Mouse (Mus musculus) heart, postnatal 10 days (tissue): Measurements from ENCODE around the gene Gm5169. TPM values are rescaled to one million over a fixed set of nuclear protein-coding genes. Genes with fewer than 3 reads are reported as not detected.
"Not testable (repeated sequence)": the region's sequence is repeated elsewhere in the genome, so short reads cannot be mapped to it uniquely, and the experiment has no call there.

Experiments used
- DNase-seq, 2 experiments: peaks; one replicate each; pipeline ENCODE4 v3.0.0; 2021
- intact Hi-C: fragments of 180-260 bp; cut with DNase I; formaldehyde crosslinking; loops from one replicate; pipeline ENCODE4 v1.15.1; 2025
- total RNA-seq, 2 experiments: library from RNA; stranded (reverse); gene quantifications; 2 replicates each; pipeline ENCODE4 v1.2.3; 2021

The Gm5169 gene
- total RNA-seq: not detected

DNA sequence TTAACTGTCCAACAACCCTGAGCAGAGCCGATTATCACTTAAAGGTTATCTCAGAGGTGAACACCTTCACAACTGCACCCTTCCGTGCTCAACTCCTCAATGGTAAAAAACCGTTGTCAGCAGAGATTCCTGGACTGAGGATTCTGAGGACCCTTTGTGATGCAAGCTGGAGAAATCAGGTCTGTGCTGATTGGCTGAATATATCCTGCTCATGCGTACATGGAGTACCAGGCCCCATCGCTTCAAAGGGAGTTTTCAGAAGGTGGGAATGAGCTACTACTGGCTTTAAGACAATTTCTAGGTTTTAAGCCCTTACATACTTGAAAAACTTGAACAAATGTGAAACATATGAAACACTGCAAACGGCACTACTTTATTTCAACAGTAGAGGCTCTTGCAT lies at the start of gene Gm5169:
Gene Gm5169, minus strand, starts transcription at position 101 of the 400 bp plus-strand sequence.
- DNase-seq, intact Hi-C loops: not testable (repeated sequence)

GRCm38 (mm10) chrX:25347424-25347823 lies 46.2 kb upstream of the Gm5169 start:
- intact Hi-C loops, DNase-seq: not testable (repeated sequence)
